Mouse (Mus musculus) liver, embryonic 14.5 days (tissue): ENCODE results near the gene Htt.

Source experiments
- CTCF ChIP-seq: IDR thresholded peaks from 2 replicates; pipeline ENCODE4 v1.5.1; 2016; ENCODE audit warnings: antibody characterized with exemption, low read depth, control low read depth
- EP300 ChIP-seq: IDR thresholded peaks from 2 replicates; pipeline ENCODE4 v1.6.1; 2016; ENCODE audit warnings: antibody characterized with exemption, low read depth

- TF ChIP-seq EP300 (no peak), CTCF (no peak)
Observed at GRCm38 (mm10) chr5:34931091-34931490, 169.6 kb downstream of the Htt start.
